Mouse (Mus musculus): ENCODE results near the gene Reg1. TPM values are rescaled to one million over a fixed set of nuclear protein-coding genes. Genes with fewer than 3 reads are reported as not detected.

Reg1 gene
- not detected for polyA plus RNA-seq (2014; fragmentation: Illumina TruSeq; extraction: RNeasy Lipid Tissue Mini Kit (QIAGEN cat#74804); ENCODE audit: low read depth, low replicate concordance)

GRCm38 (mm10) chr6:78422411-78422810 lies at the start of gene Reg1:
Gene Reg1 (plus strand): TSS chr6:78422711.

GRCm38 (mm10) chr6:78378765-78379164 lies 43.7 kb upstream of the Reg1 start, which contains the start of gene Reg3d:
Gene Reg3d (minus strand): TSS chr6:78378865.

GRCm38 (mm10) chr6:78380409-78380808 lies 42.1 kb upstream of the Reg1 start, which contains the start of gene Reg3a:
Gene Reg3a (plus strand): TSS chr6:78380709.

GRCm38 (mm10) chr6:78395323-78395722 lies 27.2 kb upstream of the Reg1 start, which contains the start of gene Reg2:
Gene Reg2 (plus strand): TSS chr6:78395623.

GRCm38 (mm10) chr6:78468772-78469171 lies 46.3 kb downstream of the Reg1 start, which contains the start of gene Reg3g:
Gene Reg3g (minus strand): TSS chr6:78468872.

Other genes starting within 250 kb of the Reg1 start
- not detected for gene Reg3b, start 52.1 kb upstream of the Reg1 start, polyA plus RNA-seq (2014; fragmentation: Illumina TruSeq; extraction: RNeasy Lipid Tissue Mini Kit (QIAGEN cat#74804); ENCODE audit: low read depth, low replicate concordance)
- not detected for gene Reg3d, start 43.8 kb upstream of the Reg1 start, polyA plus RNA-seq (2014; fragmentation: Illumina TruSeq; extraction: RNeasy Lipid Tissue Mini Kit (QIAGEN cat#74804); ENCODE audit: low read depth, low replicate concordance)
- not detected for gene Reg3a, start 42.0 kb upstream of the Reg1 start, polyA plus RNA-seq (2014; fragmentation: Illumina TruSeq; extraction: RNeasy Lipid Tissue Mini Kit (QIAGEN cat#74804); ENCODE audit: low read depth, low replicate concordance)
- gene Reg2, start 27.1 kb upstream of the Reg1 start, polyA plus RNA-seq (2014; fragmentation: Illumina TruSeq; extraction: RNeasy Lipid Tissue Mini Kit (QIAGEN cat#74804); ENCODE audit: low read depth, low replicate concordance): not detected
- gene Reg3g, start 46.2 kb downstream of the Reg1 start, polyA plus RNA-seq (2014; fragmentation: Illumina TruSeq; extraction: RNeasy Lipid Tissue Mini Kit (QIAGEN cat#74804); ENCODE audit: low read depth, low replicate concordance): not detected